Mouse (Mus musculus): ENCODE data around the gene Glrx2. TPM values are rescaled to one million over a fixed set of nuclear protein-coding genes. Genes with fewer than 3 reads are reported as not detected.
"Not testable (repeated sequence)": the region's sequence is repeated elsewhere in the genome, so short reads cannot be mapped to it uniquely, and the experiment has no call there.

Gene Glrx2
- polyA plus RNA-seq (2015; fragmentation: Nextera tagmentation; extraction: Ambion mirVana), result 73.1 and 75.3 TPM in 2 replicates

- H3K36me3 ChIP-seq (ENCODE audit: insufficient read depth, low read length); H3K9ac ChIP-seq (replicated peaks; ENCODE audit: low read depth); H3K4me2 ChIP-seq (replicated peaks; ENCODE audit: low read depth, low read length); ATAC-seq; H3K4me3 ChIP-seq (ENCODE audit: low read depth, low read length); H3K9me3 ChIP-seq (ENCODE audit: low read length); H3K27me3 ChIP-seq (replicated peaks; ENCODE audit: insufficient read depth, low read length); H3K4me1 ChIP-seq (ENCODE audit: insufficient read depth, low read depth, low read length); DNase-seq (ENCODE audit: low spot score); H3K27ac ChIP-seq (ENCODE audit: low read length): not testable (repeated sequence)
- WGBS, result no CpG with 5 or more reads among the region's 2 CpGs
These were observed at the start of gene Glrx2 for GRCm38 (mm10) chr1:143716038-143716437. Gene Glrx2 (plus strand): TSS chr1:143716338.

GRCm38 (mm10) chr1:143675734-143676361, 40.3 kb upstream of the Glrx2 start:
- peaks cover 3% of the 10 kb centered on the region; the same call in 1 of the 2 replicates for H3K36me3 ChIP-seq (ENCODE audit: insufficient read depth, low read length)

GRCm38 (mm10) chr1:143681108-143681507, 35.0 kb upstream of the Glrx2 start:
- H3K4me2 ChIP-seq (replicated peaks; ENCODE audit: low read depth, low read length), result no peak overlapping the region
- H3K36me3 ChIP-seq (ENCODE audit: insufficient read depth, low read length), result peaks cover 3% of the 10 kb centered on the region; the same call in 1 of the 2 replicates
- H3K9me3 ChIP-seq (ENCODE audit: low read length), result no peaks in the 10 kb centered on the region
- H3K27ac ChIP-seq (ENCODE audit: low read length), result no peak overlapping the region
- no peaks in the 10 kb centered on the region for H3K4me1 ChIP-seq (ENCODE audit: insufficient read depth, low read depth, low read length)
- no peak for DNase-seq (ENCODE audit: low spot score)
- ATAC-seq, result no peak
- TF ChIP-seq CTCF (IDR thresholded peaks at IDR 0.05) (no peak), EP300 (IDR thresholded peaks at IDR 0.05) (no peak)
- H3K4me3 ChIP-seq (ENCODE audit: low read depth, low read length), result no peak overlapping the region
- no peak overlapping the region for H3K9ac ChIP-seq (replicated peaks; ENCODE audit: low read depth)
- no peaks in the 10 kb centered on the region for H3K27me3 ChIP-seq (replicated peaks; ENCODE audit: insufficient read depth, low read length)
- WGBS, result 94% methylated on average over 5 of the region's 5 CpGs

More at GRCm38 (mm10) chr1:143675734-143676361, 40.3 kb upstream of the Glrx2 start:
- no peak overlapping the region for H3K27ac ChIP-seq (ENCODE audit: low read length)
- H3K4me1 ChIP-seq (ENCODE audit: insufficient read depth, low read depth, low read length), result no peaks in the 10 kb centered on the region
- peak; percentile 18 for DNase-seq (ENCODE audit: low spot score)
- H3K4me3 ChIP-seq (ENCODE audit: low read depth, low read length), result no peak overlapping the region
- TF ChIP-seq EP300 (IDR thresholded peaks at IDR 0.05) (no peak), CTCF (IDR thresholded peaks at IDR 0.05) (peak; percentile 19)
- H3K9ac ChIP-seq (replicated peaks; ENCODE audit: low read depth), result no peak overlapping the region
- ATAC-seq, result no peak
- no peak overlapping the region for H3K4me2 ChIP-seq (replicated peaks; ENCODE audit: low read depth, low read length)
- WGBS, result 86% methylated on average over 4 of the region's 4 CpGs
- no peaks in the 10 kb centered on the region for H3K9me3 ChIP-seq (ENCODE audit: low read length)
- no peaks in the 10 kb centered on the region for H3K27me3 ChIP-seq (replicated peaks; ENCODE audit: insufficient read depth, low read length)

- TF ChIP-seq CTCF (IDR thresholded peaks at IDR 0.05) (no peak), EP300 (IDR thresholded peaks at IDR 0.05) (no peak)
- H3K4me3 ChIP-seq (ENCODE audit: low read depth, low read length), result no peak overlapping the region
- H3K4me1 ChIP-seq (ENCODE audit: insufficient read depth, low read depth, low read length), result no peaks in the 10 kb centered on the region
- ATAC-seq (no peak), DNase-seq (ENCODE audit: low spot score) (no peak)
- peaks cover 5% of the 10 kb centered on the region for H3K36me3 ChIP-seq (ENCODE audit: insufficient read depth, low read length)
- no peaks in the 10 kb centered on the region for H3K9me3 ChIP-seq (ENCODE audit: low read length)
- WGBS, result 89% methylated on average over 3 of the region's 3 CpGs
- H3K4me2 ChIP-seq (replicated peaks; ENCODE audit: low read depth, low read length), result no peak overlapping the region
- no peak overlapping the region for H3K27ac ChIP-seq (ENCODE audit: low read length)
- no peaks in the 10 kb centered on the region for H3K27me3 ChIP-seq (replicated peaks; ENCODE audit: insufficient read depth, low read length)
- no peak overlapping the region for H3K9ac ChIP-seq (replicated peaks; ENCODE audit: low read depth)
These were observed 31.3 kb upstream of the Glrx2 start for GRCm38 (mm10) chr1:143684849-143685248.

GRCm38 (mm10) chr1:143701736-143702135, 14.4 kb upstream of the Glrx2 start:
- ATAC-seq, result no peak
- Histone ChIP-seq H3K4me1 (ENCODE audit: insufficient read depth, low read depth, low read length) (peaks cover 3% of the 10 kb centered on the region; the same call in 1 of the 2 replicates), H3K27ac (ENCODE audit: low read length) (peak overlapping the region; percentile 95), H3K27me3 (replicated peaks; ENCODE audit: insufficient read depth, low read length) (no peaks in the 10 kb centered on the region), H3K9ac (replicated peaks; ENCODE audit: low read depth) (peak overlapping the region; percentile 93), H3K36me3 (ENCODE audit: insufficient read depth, low read length) (no peaks in the 10 kb centered on the region), H3K9me3 (ENCODE audit: low read length) (no peaks in the 10 kb centered on the region), H3K4me3 (ENCODE audit: low read depth, low read length) (peak overlapping the region; percentile 94), H3K4me2 (replicated peaks; ENCODE audit: low read depth, low read length) (peak overlapping the region; percentile 83)
- DNase-seq (ENCODE audit: low spot score), result no peak
- no peak for TF ChIP-seq EP300 (IDR thresholded peaks at IDR 0.05)
- TF ChIP-seq CTCF (IDR thresholded peaks at IDR 0.05), result no peak
- 0% methylated on average over 13 of the region's 13 CpGs for WGBS

GRCm38 (mm10) chr1:143702141-143702740, 13.9 kb upstream of the Glrx2 start:
- H3K9me3 ChIP-seq (ENCODE audit: low read length), result no peaks in the 10 kb centered on the region
- H3K9ac ChIP-seq (replicated peaks; ENCODE audit: low read depth), result peak overlapping the region; percentile 93
- under 1% methylated on average over 36 of the region's 48 CpGs for WGBS
- no peaks in the 10 kb centered on the region for H3K27me3 ChIP-seq (replicated peaks; ENCODE audit: insufficient read depth, low read length)
- H3K36me3 ChIP-seq (ENCODE audit: insufficient read depth, low read length), result no peaks in the 10 kb centered on the region
- DNase-seq (ENCODE audit: low spot score), result peak; percentile 71
- H3K4me1 ChIP-seq (ENCODE audit: insufficient read depth, low read depth, low read length), result peaks cover 3% of the 10 kb centered on the region; the same call in 1 of the 2 replicates
- H3K4me3 ChIP-seq (ENCODE audit: low read depth, low read length), result peak overlapping the region; percentile 94
- peak overlapping the region; percentile 95 for H3K27ac ChIP-seq (ENCODE audit: low read length)
- peak overlapping the region; percentile 83 for H3K4me2 ChIP-seq (replicated peaks; ENCODE audit: low read depth, low read length)
- TF ChIP-seq CTCF (IDR thresholded peaks at IDR 0.05), result peak; percentile 17; the same call in 1 of the 2 replicates
- TF ChIP-seq EP300 (IDR thresholded peaks at IDR 0.05), result no peak
- peak; percentile 60 for ATAC-seq

Measured in lung, postnatal 0 days (tissue).